Mouse (Mus musculus) layer of hippocampus, adult 18-20 months (tissue): ENCODE data around the gene Bex2. TPM values are rescaled to one million over a fixed set of nuclear protein-coding genes. Genes with fewer than 3 reads are reported as not detected.

Source experiments
- total RNA-seq, 2 experiments: library from RNA; stranded (reverse); gene quantifications; 2 replicates each; pipeline ENCODE4 v1.2.3; 2021

The Bex2 gene
- total RNA-seq, 2 experiments from 2014 or later: 336 to 373 TPM

Other genes starting within 250 kb of the Bex2 start
- gene Gprasp2, start 229.2 kb downstream of the Bex2 start, total RNA-seq: 100 to 1,000 TPM; 194 to 223 TPM
- 10 to 100 TPM; 53.9 to 72.7 TPM for gene Arxes2, start 74.4 kb downstream of the Bex2 start, total RNA-seq
- gene Arxes1, start 34.9 kb downstream of the Bex2 start, total RNA-seq: 10 to 100 TPM; 32.9 to 39.6 TPM
- under 1 TPM in 1 of 2 experiments, not detected in 1; 0.23 TPM for gene Nxf3, start 17.0 kb upstream of the Bex2 start, total RNA-seq
- gene Bex4, start 70.8 kb upstream of the Bex2 start, total RNA-seq: 10 to 100 TPM; 18.9 to 21.4 TPM
- gene Tceal8, start 104.1 kb upstream of the Bex2 start, total RNA-seq: 10 to 100 TPM; 34.1 to 38.4 TPM
- 100 to 1,000 TPM; 110 to 153 TPM for gene Tceal5, start 135.6 kb upstream of the Bex2 start, total RNA-seq
- 1 to 10 TPM; 1.2 to 2.6 TPM for gene Tceal7, start 146.5 kb upstream of the Bex2 start, total RNA-seq
- 10 to 100 TPM; 75.1 to 79.1 TPM for gene Bex1, start 147.3 kb upstream of the Bex2 start, total RNA-seq
- gene Tceal9, start 176.8 kb upstream of the Bex2 start, total RNA-seq: 100 to 1,000 TPM in 1 of 2 experiments, 10 to 100 TPM in 1; 92.0 to 106 TPM
- gene Bex3, start 202.0 kb upstream of the Bex2 start, total RNA-seq: 100 to 1,000 TPM; 299 to 305 TPM